Mouse (Mus musculus) skeletal muscle tissue, adult 2 months (tissue): ENCODE measurements at regions not wholly inside any gene's neighbourhood (a gene's known extent, or its start where the extent isn't known, plus 50 kb on each side); places are given as distances from the start of the nearest gene placed in this dataset.

Experiments
- DNase-seq: peaks from one replicate; pipeline ENCODE4 v3.0.0-alpha.2; 2012; ENCODE audit warnings: low read depth, low spot score

- no peak for DNase-seq
Measured at GRCm38 (mm10) chr19:44626261-44626660, 63.6 kb downstream of the Hif1an start.

DNA sequence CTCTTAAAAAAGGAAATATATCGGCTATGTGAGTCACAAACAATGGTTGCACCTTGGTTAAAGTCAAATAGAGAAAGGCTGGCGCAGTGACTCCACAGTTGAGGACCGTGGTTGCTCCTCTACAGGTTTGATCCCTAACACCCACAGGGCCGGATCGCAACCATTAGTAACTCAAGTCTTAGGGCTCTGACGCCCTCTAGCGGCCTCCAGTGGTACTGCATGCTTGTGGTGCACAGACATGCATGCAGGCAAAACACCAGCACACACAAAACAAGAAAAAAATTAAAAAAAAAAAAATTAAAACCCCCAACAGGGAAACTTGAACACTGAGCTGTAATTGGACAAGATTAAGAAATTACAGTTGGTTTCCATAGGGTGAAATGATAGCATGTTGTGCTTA lies 67.1 kb downstream of the Hif1an start:
- no peak for DNase-seq

GRCm38 (mm10) chr19:44631356-44632007 lies 68.8 kb downstream of the Hif1an start:
- no peak for DNase-seq

DNA sequence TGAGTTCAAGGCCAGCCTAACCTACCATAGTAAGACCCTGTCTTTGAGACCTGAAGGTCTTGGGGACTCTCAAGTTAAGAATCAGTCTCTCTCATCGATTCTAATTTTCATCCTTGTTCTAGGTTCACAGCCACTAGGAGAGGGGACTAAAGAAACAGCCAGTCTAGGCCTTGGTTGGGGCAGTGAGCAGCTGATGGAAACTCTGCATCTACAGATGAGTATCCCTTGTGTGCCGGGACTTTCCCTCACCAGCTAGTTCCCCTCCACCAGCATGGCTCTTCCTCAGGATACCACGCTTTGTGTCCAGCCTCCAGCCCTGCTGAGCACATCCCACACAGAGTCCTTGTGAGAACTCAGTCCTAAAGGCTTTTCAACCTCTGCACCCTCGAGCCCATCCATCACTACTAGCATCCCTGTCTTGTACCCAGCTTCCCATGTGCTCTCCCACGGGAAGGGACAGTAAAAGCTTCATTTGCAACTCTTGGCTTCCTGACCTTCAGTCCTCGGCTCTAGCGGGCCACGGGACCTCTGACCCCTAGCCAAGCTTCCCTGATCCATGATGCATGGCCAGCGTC lies 74.6 kb downstream of the Hif1an start:
- no peak for DNase-seq

- no peak for DNase-seq
Measured at GRCm38 (mm10) chr19:44640021-44640420, 77.4 kb downstream of the Hif1an start.

- no peak for DNase-seq
Measured at GRCm38 (mm10) chr19:44640551-44640950, 77.9 kb downstream of the Hif1an start.

DNA sequence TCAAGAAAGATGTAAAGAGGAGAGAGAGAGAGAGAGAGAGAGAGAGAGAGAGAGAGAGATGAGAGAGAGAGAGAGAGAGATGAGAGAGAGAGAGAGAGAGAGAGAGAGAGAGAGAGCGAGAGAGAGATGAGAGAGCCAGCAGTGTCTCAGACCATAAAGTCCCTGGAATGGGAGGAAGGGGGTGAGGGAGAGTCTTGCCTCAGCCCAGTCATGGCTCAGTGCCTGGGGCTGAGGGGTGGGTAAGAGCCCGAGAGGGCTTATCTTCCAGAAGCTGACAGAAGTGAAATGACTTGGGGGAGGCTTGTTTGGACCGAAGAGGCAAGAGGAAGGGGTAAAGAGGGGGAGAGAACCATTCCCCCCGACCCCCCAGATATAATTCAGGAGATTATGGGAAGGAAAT lies 79.6 kb downstream of the Hif1an start:
- DNase-seq = no peak

DNA sequence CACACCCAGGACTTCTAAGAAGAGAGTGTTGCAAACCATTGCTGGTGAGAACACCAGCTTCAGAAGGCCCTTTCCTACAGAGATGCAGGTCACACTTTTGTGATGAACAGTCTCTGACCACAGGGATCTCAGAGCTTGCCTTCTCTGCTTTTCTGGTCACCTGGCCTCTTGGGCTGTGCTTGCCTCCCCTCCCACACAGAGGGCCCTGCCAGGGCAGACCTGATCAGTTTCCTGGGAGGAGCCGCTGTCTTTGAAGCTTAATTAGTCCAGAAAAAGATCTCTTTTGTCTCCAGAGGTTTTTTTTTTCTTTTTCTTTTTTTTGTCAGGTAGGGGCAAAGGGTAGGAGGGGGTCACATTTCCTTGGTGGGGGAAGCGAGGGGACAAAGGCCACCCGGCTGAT lies 81.7 kb downstream of the Hif1an start:
- no peak for DNase-seq

- no peak for DNase-seq
Measured at GRCm38 (mm10) chr19:44644929-44645328, 82.3 kb downstream of the Hif1an start.

DNA sequence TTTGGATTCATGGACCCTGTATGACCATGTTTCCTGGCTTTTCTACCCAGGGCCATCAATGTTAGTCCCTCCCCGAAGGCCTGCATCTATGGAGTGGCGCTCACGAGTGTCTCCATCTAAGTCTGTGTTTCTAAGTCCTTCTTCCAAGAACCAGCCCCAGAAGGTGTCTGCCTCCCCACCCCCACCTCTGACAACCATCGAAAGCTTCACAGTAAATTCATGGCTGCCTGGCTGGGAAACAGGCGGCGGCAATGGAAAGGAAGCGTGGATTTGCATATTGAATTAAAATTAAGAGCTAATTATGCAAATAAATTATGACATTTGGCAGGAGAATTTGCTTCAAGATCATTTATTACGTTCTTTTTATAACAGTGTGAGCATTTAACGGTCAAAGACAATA lies 83.9 kb downstream of the Hif1an start:
- no peak for DNase-seq

GRCm38 (mm10) chr19:44649206-44649605 lies 86.6 kb downstream of the Hif1an start:
- DNase-seq = no peak

DNA sequence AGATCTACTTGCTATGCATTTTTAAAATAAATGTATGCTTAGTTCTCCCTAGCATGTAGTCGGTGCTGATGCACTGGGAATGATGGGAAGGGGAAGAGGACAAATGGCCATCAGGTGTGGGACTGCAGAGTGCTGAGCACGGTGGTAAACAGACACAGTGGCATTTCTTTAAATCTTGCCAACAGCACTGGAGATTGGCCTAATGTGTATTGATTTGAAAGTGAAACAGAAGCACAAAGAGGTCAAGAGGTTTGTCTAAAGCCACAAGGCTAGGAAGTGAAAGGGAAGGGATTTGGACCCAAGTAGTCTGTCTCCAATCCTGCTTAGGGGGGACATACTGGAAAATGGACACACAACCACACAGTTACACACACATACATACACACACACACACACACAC lies 88.2 kb downstream of the Hif1an start:
- DNase-seq = no peak

DNA sequence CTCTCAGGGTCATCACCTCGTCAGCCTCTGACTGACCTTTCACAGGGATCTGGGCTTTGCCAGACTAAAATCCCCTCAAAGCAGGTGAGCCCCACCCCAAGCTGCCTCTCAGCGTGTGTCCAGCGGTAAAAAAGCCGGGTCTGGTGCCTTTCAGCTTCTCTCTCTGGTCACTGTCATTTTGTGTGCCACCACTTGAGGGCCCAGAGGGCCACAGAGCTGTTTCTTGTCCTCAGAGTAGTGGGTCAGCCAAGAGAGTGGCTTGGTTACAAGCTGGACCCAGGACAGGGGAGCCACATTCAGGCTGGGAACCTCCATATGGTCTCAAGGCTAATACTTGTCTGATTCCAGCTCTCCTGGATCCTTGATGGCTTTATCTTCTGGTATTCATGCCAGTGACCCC lies 89.0 kb downstream of the Hif1an start:
- peak; percentile 1 for DNase-seq

DNA sequence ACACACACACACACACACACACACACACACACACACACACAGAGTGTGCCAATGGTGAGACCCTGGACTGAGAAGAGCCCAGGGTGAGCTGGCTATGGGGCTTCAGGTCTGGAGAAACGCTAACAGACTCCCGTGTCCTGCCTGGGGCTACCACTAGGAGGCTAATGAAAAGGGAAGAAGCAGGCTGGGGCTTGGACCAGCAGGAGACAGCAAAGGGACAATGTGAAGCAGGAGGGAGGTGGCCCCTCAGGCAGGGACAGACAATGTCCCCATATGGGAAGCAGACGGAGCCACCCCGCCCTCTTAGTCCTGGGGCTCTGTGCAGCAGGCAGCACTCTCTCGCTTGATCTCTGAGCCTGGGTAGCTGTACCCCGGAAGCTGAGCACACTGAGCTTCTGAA lies 93.1 kb downstream of the Hif1an start:
- no peak for DNase-seq

DNA sequence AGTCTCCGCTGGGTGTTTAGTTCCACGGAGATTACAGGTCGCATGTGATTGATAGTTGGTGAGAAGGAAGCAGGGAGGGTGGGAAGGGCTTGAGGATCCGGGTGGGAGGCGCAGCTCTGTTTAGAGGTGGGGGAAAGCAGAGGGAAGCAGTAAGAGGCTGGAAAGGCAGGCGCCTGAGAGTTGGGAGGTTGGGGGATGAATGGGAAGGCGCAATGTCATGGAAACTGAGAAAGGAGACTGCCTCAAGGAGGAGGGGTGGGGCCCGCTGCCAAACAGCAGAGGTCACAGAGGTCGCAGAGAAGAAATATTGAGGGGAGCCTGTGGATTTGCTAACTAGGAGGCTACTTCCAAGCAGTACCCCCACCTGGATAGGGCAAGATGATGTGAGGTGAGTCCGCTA lies 96.5 kb upstream of the Pax2 start:
- DNase-seq = no peak

GRCm38 (mm10) chr19:44669535-44669958 lies 86.3 kb upstream of the Pax2 start:
- no peak for DNase-seq

DNA sequence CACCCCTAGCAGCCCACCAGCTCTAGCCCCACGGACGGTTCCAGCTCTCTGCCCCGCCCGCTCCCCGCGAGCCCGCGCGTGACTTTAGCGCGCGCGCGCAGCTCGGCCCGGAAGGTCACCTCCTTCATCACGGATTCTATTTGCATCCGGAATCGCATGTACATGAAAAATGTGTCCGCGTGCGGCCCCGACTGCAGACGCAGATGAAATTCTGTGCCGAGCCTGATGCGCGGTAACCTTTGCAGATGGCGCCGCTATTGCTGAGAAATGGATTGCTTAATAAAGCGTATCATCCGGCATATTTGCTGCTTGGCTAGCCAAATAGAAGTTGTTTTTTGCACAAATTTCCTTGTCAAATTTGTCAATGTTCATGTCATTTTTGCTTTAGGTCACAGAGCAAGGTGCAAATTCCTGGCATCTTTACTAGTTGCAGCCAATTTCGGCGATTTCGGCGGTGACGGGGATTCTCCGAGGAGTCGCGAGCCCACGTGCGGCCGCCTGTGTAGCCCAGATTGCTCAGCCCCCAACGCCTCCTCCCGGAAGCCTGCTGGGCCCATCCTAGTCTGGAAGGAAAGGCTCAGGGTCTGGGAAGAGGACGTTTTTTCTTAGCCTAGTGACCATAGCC lies 81.1 kb upstream of the Pax2 start:
- no peak for DNase-seq

DNA sequence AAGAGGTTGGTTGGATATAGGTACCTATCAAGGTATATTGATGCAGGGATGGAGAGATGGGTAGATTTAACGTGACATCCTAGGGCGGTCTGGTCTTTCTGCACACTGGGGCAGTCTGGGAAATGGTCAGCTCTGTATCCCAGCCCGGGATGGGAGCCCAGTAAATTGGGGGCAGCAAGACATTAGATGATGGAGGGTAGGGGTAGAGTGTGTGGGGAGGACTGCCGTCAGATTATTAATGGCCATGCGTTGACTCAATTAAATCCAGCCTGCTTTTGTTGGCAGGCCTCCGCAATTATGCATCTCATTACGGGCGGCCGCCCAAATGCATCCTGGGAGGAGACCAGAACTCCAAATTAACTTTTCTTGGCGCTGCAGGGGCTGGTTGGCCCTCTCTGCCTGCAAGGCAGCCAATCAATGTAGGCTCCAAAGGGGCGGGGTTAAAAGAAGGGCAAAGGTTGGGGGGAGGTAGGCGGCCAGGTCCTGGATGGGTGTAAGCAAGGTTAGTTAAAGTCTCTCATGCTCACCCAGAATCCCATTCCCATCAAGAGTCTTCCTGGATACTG lies 79.2 kb upstream of the Pax2 start:
- DNase-seq = no peak

DNA sequence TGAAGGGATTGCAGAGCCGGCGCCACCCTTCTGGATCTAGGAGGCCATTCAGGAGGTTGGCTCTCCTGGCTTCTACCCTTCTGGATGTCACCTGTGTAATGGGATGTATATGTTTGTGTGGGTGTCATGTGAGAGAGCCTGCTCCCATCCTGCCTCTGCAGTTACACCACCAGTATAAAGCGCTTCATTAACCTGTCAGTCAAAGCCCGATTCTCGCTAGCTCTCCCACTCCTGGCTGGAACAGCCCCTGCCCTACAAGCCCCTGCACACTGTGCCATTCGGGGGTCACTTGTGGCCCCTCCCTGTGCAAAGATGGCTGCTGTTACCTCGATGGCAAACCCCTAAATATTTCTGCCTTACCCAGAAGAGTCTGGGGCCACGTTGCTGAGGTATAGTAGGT lies 78.5 kb upstream of the Pax2 start:
- DNase-seq = no peak

DNA sequence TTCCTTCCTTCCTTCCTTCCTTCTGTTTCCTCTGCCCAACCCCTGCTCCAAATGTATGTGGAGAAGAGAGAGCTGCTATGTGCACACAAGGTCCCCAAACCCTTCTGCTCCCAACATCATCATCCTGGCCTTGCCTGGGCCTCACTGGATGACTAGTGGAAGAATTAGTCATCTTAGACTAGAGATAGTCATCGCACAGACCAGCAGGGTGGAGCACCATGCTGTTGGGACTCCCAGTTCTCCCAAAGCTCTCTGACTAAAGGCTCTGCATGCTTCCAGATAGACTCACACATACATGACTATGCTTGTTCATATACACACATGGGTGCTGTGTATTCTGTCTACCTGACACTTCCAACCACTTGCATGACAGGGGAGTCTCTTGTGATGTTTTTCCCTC lies 77.2 kb upstream of the Pax2 start:
- no peak for DNase-seq

DNA sequence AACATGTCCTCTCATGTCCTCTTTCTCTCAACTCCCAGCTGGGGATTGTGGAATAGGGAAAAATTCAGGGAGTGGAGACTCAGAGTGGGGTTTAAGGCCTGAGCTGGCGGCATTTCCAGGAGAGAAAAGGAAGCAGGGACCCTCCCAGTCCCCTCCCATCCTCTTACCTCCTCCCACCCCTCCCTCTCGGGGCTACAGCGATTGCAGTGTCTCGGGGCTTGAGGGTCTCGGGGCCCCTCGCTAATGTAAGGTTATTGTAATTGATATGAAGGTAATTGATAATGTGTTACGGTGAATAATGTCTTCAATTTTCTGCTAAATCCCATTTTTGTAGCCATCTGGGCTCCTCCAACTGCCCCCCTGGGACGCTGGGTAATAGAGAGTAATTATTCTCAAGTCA lies 74.2 kb upstream of the Pax2 start:
- DNase-seq = no peak

DNA sequence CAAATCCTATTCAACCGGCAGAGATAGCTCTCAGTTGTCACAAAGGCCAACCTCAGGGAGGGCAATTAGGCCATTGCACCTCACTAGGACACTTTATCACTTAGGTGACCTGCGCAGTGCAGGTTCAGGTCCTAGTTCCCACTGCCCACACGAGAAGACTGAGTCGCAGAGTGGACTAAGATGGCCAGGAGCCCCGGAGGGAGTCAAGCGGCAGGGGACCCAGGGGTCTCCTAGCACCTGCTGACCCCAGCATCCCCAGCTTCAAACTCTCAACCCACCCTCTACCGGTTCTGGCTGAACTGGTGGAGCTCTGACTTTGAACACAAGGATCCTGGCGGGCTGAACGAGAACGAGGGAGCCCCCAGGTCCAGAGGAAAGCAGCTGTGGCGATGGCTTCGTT lies 72.7 kb upstream of the Pax2 start:
- DNase-seq = no peak

GRCm38 (mm10) chr19:44684061-44684514 lies 71.8 kb upstream of the Pax2 start:
- DNase-seq = no peak
